Mouse (Mus musculus) liver, embryonic 16.5 days (tissue): ENCODE data around the gene Tmem150a. TPM values are rescaled to one million over a fixed set of nuclear protein-coding genes. Genes with fewer than 3 reads are reported as not detected.
A peak's percentile ranks its signal among the peaks of the same experiment; 100 is the strongest.

Source experiments
- ATAC-seq: fragments of 200-750 bp; cut with Nextera tagmentation; 2 replicates; pipeline ENCODE4 v1.8.0; 2017; ENCODE audit warnings: low read depth, mild to moderate bottlenecking, moderate number of reproducible peaks, moderate library complexity
- H3K27ac ChIP-seq: fragments of 300-500 bp; sonication (generic); 2 replicates; pipeline ENCODE4 v1.5.1; 2014; ENCODE audit warnings: mild to moderate bottlenecking, low read length
- H3K27me3 ChIP-seq: fragments of 300-500 bp; sonication (generic); 2 replicates; pipeline ENCODE4 v1.6.1; 2014; ENCODE audit warnings: low read depth, low read length, mixed read lengths; ENCODE audit not compliant: control insufficient read depth, insufficient read depth
- H3K36me3 ChIP-seq: fragments of 300-500 bp; sonication (generic); 2 replicates; pipeline ENCODE4 v1.6.1; 2014; ENCODE audit warnings: mild to moderate bottlenecking; ENCODE audit not compliant: control insufficient read depth, insufficient read depth
- H3K4me1 ChIP-seq: fragments of 300-500 bp; sonication (generic); 2 replicates; pipeline ENCODE4 v1.6.1; 2014; ENCODE audit warnings: low read depth, low read length, mixed read lengths; ENCODE audit not compliant: control insufficient read depth
- H3K4me2 ChIP-seq: fragments of 300-500 bp; sonication (generic); 2 replicates; pipeline ENCODE4 v1.6.1; 2014; ENCODE audit warnings: low read depth, low read length, mixed read lengths
- H3K4me3 ChIP-seq: fragments of 300-500 bp; sonication (generic); 2 replicates; pipeline ENCODE4 v1.5.1; 2014; ENCODE audit warnings: low read depth, mild to moderate bottlenecking, low read length
- H3K9ac ChIP-seq: fragments of 300-500 bp; sonication (generic); 2 replicates; pipeline ENCODE4 v1.6.1; 2014; ENCODE audit warnings: low read depth, low read length
- H3K9me3 ChIP-seq: fragments of 300-500 bp; sonication (generic); replicated peaks from 2 replicates; pipeline ENCODE4 v1.6.1; 2016; ENCODE audit warnings: low read length; ENCODE audit not compliant: control insufficient read depth
- WGBS: fragments of 180-500 bp; shearing (Covaris S2); extraction: QIAGEN DNeasy Blood & Tissue Kit; methylation state at CpG from one replicate; pipeline ENCODE4 v1.1.7; 2014; ENCODE audit not compliant: insufficient replicate concordance; 5-methylcytosine and 5-hydroxymethylcytosine counted together
- polyA plus RNA-seq: library from polyadenylated mRNA; unstranded; fragments of >200 nt; fragmentation: Nextera tagmentation; extraction: Ambion mirVana; gene quantifications from 2 replicates; pipeline ENCODE4 v1.2.1, GENCODE M21; 2015

Gene Tmem150a
- polyA plus RNA-seq, 1 experiment from 2014 or later, result 59.7 TPM

DNA sequence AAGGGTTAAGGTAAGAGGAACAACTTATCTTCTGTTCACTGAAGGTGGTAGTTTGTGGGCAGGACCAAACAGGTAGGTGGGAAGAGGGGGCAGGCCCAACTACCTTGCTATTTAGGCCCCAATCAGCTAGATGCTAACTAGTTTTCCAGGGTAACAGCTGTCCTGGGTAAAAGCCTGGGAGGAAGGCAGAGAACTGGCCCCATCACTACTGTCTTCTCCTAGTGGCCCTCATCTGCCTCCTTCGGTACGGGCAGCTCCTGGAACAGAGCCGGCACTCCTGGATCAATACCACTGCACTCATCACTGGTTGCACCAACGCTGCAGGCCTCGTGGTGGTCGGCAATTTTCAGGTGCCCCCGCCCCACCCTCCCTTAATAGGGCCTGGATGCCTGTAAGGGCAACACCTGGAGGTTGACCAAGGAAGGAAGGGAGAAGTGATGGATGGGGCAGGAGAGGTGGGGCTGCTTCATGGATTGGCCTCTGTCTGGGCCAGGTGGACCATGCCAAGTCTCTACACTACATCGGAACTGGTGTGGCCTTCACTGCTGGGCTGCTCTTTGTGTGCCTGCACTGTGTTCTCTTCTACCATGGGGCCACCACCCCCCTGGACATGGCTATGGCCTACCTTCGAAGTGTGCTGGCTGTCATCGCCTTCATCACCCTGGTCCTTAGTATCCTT lies 3.0 kb downstream of the Tmem150a start:
- Histone ChIP-seq H3K27ac (no peak overlapping the region), H3K4me2 (no peak overlapping the region), H3K4me1 (peaks cover 56% of the 10 kb centered on the region), H3K36me3 (peaks cover 16% of the 10 kb centered on the region), H3K27me3 (peaks cover 32% of the 10 kb centered on the region), H3K9me3 (no peaks in the 10 kb centered on the region), H3K4me3 (no peak overlapping the region), H3K9ac (no peak overlapping the region)
- 73% methylated on average over 10 of the region's 10 CpGs for WGBS
- no peak for ATAC-seq

DNA sequence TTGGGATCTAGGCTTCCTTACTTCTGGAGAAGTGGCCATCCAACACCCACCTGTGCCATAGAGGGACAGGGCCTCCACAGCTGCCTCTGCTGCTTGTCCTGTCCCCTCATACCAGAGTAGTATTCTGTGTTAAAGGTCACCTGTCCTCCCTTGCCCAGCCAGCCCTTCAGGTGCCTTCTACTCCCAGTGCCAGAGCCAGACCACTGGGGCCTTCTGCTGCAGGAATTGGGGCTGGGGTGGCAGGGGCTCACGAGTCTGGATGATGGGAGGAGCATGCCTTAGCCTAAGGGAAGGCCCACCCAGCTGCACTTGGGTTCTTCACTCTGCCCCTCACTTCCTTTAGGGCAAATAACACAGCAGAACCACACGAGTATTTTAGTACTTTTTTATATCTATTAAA lies 4.1 kb downstream of the Tmem150a start:
- Histone ChIP-seq H3K27me3 (peaks cover 24% of the 10 kb centered on the region), H3K4me3 (no peak overlapping the region), H3K4me2 (no peak overlapping the region), H3K27ac (no peak overlapping the region), H3K9me3 (no peaks in the 10 kb centered on the region), H3K36me3 (peaks cover 16% of the 10 kb centered on the region), H3K9ac (no peak overlapping the region), H3K4me1 (peaks cover 55% of the 10 kb centered on the region)
- 56% methylated on average over 2 of the region's 2 CpGs for WGBS
- no peak for ATAC-seq

DNA sequence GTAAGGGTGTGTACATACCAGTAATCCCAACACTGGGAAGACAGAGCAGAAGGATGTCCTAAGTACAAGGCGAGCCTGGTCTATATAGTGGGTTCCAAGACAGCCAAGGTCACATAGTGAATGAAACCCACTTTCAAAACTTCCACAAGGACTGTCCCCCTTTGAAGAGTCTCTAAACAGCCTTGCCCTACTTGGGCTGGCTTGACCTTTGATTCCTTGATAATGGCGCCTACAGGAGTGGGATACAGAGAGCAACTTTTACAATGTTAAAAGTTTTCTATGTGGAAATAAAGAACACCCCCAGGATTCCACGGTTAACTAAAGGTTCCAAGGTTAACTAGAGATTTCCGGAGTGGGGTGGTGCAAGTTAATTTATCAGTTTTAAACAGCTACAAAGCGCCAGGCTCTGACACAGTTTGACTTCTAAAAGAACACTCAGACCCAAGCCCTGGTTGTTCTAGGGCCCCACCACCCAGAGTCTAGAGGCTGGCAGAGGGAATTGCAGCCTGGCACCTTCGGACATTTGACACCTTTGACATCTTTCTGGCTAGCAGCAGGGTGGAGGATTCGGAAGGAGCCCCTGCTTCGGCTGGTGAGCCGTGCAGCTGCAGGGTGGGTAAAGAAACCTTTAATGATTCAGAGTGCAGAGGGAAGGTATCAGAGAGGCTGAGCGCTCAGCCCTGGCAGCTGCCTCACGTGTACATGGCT lies 4.8 kb downstream of the Tmem150a start:
- H3K27me3 ChIP-seq, result peaks cover 17% of the 10 kb centered on the region
- no peak for ATAC-seq
- peaks cover 48% of the 10 kb centered on the region for H3K4me1 ChIP-seq
- no peak overlapping the region for H3K4me3 ChIP-seq
- 68% methylated on average over 11 of the region's 11 CpGs for WGBS
- H3K9me3 ChIP-seq, result no peaks in the 10 kb centered on the region
- peaks cover 16% of the 10 kb centered on the region for H3K36me3 ChIP-seq
- peak overlapping the region; percentile 27; the same call in 1 of the 2 replicates for H3K4me2 ChIP-seq
- no peak overlapping the region for H3K9ac ChIP-seq
- H3K27ac ChIP-seq, result peak overlapping the region; percentile 47

DNA sequence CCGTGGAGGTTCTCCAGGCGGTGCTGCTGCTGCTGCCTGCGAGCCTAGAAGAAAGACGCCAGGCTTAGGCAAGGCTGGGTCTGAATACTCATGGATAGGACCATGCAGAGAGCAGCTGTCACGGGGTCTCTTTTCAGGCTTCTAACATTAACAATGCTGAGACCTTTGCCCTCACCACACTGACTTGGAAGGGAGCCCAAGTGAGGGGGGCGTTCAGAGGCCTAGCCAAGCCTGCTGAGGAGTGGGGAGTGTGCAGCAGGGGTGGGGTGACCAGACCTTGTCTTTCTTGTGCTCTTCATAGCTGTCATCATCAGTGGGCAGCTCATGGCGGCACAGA lies 5.3 kb downstream of the Tmem150a start:
- Histone ChIP-seq H3K27me3 (peaks cover 12% of the 10 kb centered on the region), H3K4me2 (peak overlapping the region; percentile 57), H3K4me1 (peaks cover 43% of the 10 kb centered on the region), H3K9me3 (no peaks in the 10 kb centered on the region), H3K36me3 (peaks cover 16% of the 10 kb centered on the region), H3K4me3 (peak overlapping the region; percentile 80), H3K27ac (peak overlapping the region; percentile 47), H3K9ac (no peak overlapping the region)
- WGBS, result 86% methylated on average over 7 of the region's 7 CpGs
- no peak for ATAC-seq

DNA sequence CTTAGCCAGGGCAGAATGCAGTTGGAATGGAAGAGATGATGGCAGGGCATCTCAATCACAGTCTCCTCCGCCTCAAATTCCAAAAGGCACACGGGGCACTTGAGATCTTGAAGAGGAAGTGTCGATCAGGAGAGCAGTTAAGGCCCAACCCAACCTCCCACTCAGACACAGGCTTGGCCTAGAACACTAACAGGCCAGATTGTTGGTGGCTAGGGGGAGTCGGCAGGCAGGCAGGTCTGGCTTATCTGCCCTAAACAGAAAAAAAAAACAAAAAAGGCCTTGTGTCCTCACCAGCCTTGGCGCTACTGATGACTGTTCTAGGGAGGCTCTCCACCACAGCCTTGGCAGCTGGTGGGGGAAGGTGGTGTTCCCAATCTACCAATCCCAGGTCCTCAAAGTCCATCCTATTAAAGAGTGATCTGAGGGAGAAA lies 5.9 kb downstream of the Tmem150a start:
- no peak for ATAC-seq
- Histone ChIP-seq H3K27me3 (peaks cover 6% of the 10 kb centered on the region), H3K9me3 (no peaks in the 10 kb centered on the region), H3K4me2 (peak overlapping the region; percentile 57), H3K36me3 (peaks cover 16% of the 10 kb centered on the region), H3K4me1 (peaks cover 42% of the 10 kb centered on the region), H3K9ac (peak overlapping the region; percentile 87), H3K27ac (peak overlapping the region; percentile 47), H3K4me3 (peak overlapping the region; percentile 80)
- 21% methylated on average over 5 of the region's 5 CpGs for WGBS

DNA sequence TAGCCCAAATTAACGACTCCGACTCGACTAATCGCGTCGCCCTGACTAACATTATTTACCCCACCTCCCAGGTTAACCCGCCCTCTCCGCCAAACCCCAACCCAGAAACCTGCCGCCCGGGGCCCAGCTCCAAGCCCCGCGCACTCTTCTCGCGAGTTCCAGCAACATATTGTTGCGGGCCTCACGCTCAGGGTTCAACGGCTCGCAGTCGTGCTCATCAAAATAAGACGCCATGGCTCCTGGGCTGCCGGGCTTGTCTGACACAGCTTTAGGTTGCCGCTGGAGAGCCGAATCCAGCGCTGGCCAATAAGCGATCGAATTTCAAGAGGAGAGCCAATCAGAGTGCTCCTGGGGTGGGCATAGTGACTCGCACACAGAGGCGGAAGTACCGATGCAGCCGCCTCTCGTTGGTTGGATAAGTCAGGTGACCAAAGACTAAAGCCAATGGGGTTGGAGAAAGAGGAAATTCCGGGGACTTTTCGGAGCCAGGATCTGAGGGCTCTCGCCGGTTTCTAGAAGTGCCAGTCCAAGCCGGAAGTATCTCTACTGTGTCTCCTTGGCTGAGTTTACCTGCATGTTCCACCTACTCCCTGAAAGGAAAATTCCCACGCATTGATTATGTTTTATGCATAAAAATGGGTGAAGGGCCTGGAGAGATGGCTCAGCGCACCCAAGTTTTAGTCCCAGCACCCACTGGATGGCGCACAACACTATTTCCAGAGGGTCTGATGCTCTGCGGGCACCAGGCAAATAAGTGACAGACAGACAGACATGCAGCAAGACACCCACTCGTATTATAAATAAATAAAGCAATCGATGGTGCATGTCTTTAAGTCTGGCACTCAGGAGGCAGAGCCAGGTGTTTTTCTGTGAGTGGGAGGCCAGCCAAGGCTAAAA lies 7.1 kb downstream of the Tmem150a start:
- H3K9ac ChIP-seq, result peak overlapping the region; percentile 87
- peak overlapping the region; percentile 91 for H3K27ac ChIP-seq
- H3K27me3 ChIP-seq, result no peaks in the 10 kb centered on the region
- ATAC-seq, result peak; percentile 97
- peak overlapping the region; percentile 80 for H3K4me3 ChIP-seq
- WGBS, result under 1% methylated on average over 42 of the region's 42 CpGs
- peaks cover 16% of the 10 kb centered on the region for H3K36me3 ChIP-seq
- peaks cover 36% of the 10 kb centered on the region for H3K4me1 ChIP-seq
- peak overlapping the region; percentile 70 for H3K4me2 ChIP-seq
- H3K9me3 ChIP-seq, result no peaks in the 10 kb centered on the region

DNA sequence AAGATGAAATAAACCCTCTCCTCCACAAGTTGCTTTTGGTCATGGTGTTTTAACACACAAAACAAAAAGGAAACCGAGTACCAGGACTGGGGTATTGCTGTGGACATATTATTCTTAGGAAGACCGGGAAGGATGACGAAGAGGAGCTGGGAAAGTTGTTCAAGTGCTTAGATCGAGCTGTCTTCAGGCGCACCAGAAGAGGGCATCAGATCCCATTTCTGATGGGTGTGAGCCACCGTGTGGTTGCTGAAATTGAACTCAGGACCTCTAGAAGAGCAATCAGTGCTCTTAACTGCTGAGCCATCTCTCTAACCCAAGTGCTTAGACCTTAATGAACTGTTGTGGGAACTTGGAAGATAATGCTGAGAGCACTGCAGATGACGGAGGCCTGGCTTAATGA lies 8.8 kb downstream of the Tmem150a start:
- WGBS, result 38% methylated on average over 7 of the region's 7 CpGs
- Histone ChIP-seq H3K27ac (no peak overlapping the region), H3K4me3 (no peak overlapping the region), H3K27me3 (no peaks in the 10 kb centered on the region), H3K9ac (no peak overlapping the region), H3K36me3 (peaks cover 17% of the 10 kb centered on the region), H3K4me1 (peaks cover 24% of the 10 kb centered on the region), H3K9me3 (no peaks in the 10 kb centered on the region), H3K4me2 (no peak overlapping the region)
- ATAC-seq, result no peak

DNA sequence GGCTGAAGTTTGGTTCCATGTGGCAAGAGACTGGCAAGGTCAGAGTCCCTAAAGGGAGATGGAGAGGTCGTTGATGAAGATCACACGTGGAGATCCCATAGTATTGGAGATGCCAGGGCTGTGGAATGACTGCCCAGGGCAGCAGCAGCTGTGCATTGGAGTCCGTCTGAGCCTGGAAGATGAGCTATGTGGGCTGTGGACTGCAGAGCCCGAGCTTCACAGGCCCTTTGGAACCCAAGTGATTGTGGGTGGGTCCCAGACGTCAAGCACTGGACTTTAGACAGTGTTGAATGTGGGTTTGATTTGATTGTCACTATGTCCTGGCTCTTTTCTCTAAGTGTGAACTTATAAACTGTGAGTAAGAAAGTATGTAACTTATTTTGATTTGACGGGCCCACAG lies 9.7 kb downstream of the Tmem150a start:
- ATAC-seq, result no peak
- H3K9me3 ChIP-seq, result no peaks in the 10 kb centered on the region
- H3K27me3 ChIP-seq, result no peaks in the 10 kb centered on the region
- H3K27ac ChIP-seq, result no peak overlapping the region
- H3K4me3 ChIP-seq, result no peak overlapping the region
- WGBS, result 49% methylated on average over 6 of the region's 6 CpGs
- H3K36me3 ChIP-seq, result peaks cover 10% of the 10 kb centered on the region
- no peak overlapping the region for H3K4me2 ChIP-seq
- peaks cover 22% of the 10 kb centered on the region for H3K4me1 ChIP-seq
- H3K9ac ChIP-seq, result no peak overlapping the region
